Mouse (Mus musculus): ENCODE results near the gene Col4a2. TPM values are rescaled to one million over a fixed set of nuclear protein-coding genes. Genes with fewer than 3 reads are reported as not detected.
A peak's percentile ranks its signal among the peaks of the same experiment; 100 is the strongest.

The Col4a2 gene
- polyA plus RNA-seq, 1 experiment: 36.0 TPM

GRCm38 (mm10) chr8:11441291-11441690 lies 128.7 kb downstream of the Col4a2 start:
- H3K27ac ChIP-seq (ENCODE audit: insufficient read depth, low read length): no peak overlapping the region
- H3K4me3 ChIP-seq (ENCODE audit: extremely low read depth, insufficient read depth, insufficient read length): no peak overlapping the region
- no peaks in the 10 kb centered on the region for H3K27me3 ChIP-seq (ENCODE audit: control insufficient read depth, insufficient read depth, low read length)
- DNase-seq (ENCODE audit: low read depth in 1 of 2, low spot score in 2 of 2): no peak
- no peaks in the 10 kb centered on the region for H3K36me3 ChIP-seq (ENCODE audit: control insufficient read depth, insufficient read depth, low read length)
- H3K4me1 ChIP-seq (ENCODE audit: control insufficient read depth, insufficient read depth, insufficient read length): no peaks in the 10 kb centered on the region
- no peak for TF ChIP-seq CTCF (IDR thresholded peaks at IDR 0.05; ENCODE audit: extremely low read depth, insufficient read depth, insufficient read length, insufficient replicate concordance)
- TF ChIP-seq POLR2A (IDR thresholded peaks at IDR 0.05; ENCODE audit: low read depth, low read length): no peak
- 82% methylated on average over 6 of the region's 6 CpGs for WGBS

GRCm38 (mm10) chr8:11443611-11444010 lies 131.0 kb downstream of the Col4a2 start:
- H3K27ac ChIP-seq (ENCODE audit: insufficient read depth, low read length): no peak overlapping the region

GRCm38 (mm10) chr8:11444216-11444615 lies 131.6 kb downstream of the Col4a2 start:
- Histone ChIP-seq H3K36me3 (ENCODE audit: control insufficient read depth, insufficient read depth, low read length) (no peaks in the 10 kb centered on the region), H3K27ac (ENCODE audit: insufficient read depth, low read length) (no peak overlapping the region), H3K4me3 (ENCODE audit: extremely low read depth, insufficient read depth, insufficient read length) (no peak overlapping the region), H3K4me1 (ENCODE audit: control insufficient read depth, insufficient read depth, insufficient read length) (no peaks in the 10 kb centered on the region), H3K27me3 (ENCODE audit: control insufficient read depth, insufficient read depth, low read length) (no peaks in the 10 kb centered on the region)
- no peak for DNase-seq (ENCODE audit: low read depth in 1 of 2, low spot score in 2 of 2)
- no peak for TF ChIP-seq POLR2A (IDR thresholded peaks at IDR 0.05; ENCODE audit: low read depth, low read length)
- no peak for TF ChIP-seq CTCF (IDR thresholded peaks at IDR 0.05; ENCODE audit: extremely low read depth, insufficient read depth, insufficient read length, insufficient replicate concordance)
- 72% methylated on average over 7 of the region's 7 CpGs for WGBS

More at GRCm38 (mm10) chr8:11443611-11444010, 131.0 kb downstream of the Col4a2 start:
- no peaks in the 10 kb centered on the region for H3K36me3 ChIP-seq (ENCODE audit: control insufficient read depth, insufficient read depth, low read length)
- DNase-seq (ENCODE audit: low read depth in 1 of 2, low spot score in 2 of 2): no peak
- TF ChIP-seq POLR2A (IDR thresholded peaks at IDR 0.05; ENCODE audit: low read depth, low read length) (no peak), CTCF (IDR thresholded peaks at IDR 0.05; ENCODE audit: extremely low read depth, insufficient read depth, insufficient read length, insufficient replicate concordance) (no peak)
- 89% methylated on average over 9 of the region's 9 CpGs for WGBS
- no peaks in the 10 kb centered on the region for H3K4me1 ChIP-seq (ENCODE audit: control insufficient read depth, insufficient read depth, insufficient read length)
- H3K27me3 ChIP-seq (ENCODE audit: control insufficient read depth, insufficient read depth, low read length): no peaks in the 10 kb centered on the region
- no peak overlapping the region for H3K4me3 ChIP-seq (ENCODE audit: extremely low read depth, insufficient read depth, insufficient read length)

GRCm38 (mm10) chr8:11445790-11446189 lies 133.2 kb downstream of the Col4a2 start:
- 93% methylated on average over 13 of the region's 13 CpGs for WGBS

GRCm38 (mm10) chr8:11447910-11448570 lies 135.4 kb downstream of the Col4a2 start:
- H3K27me3 ChIP-seq (ENCODE audit: control insufficient read depth, insufficient read depth, low read length): no peaks in the 10 kb centered on the region

More at GRCm38 (mm10) chr8:11445790-11446189, 133.2 kb downstream of the Col4a2 start:
- no peak for DNase-seq (ENCODE audit: low read depth in 1 of 2, low spot score in 2 of 2)
- Histone ChIP-seq H3K27ac (ENCODE audit: insufficient read depth, low read length) (no peak overlapping the region), H3K4me1 (ENCODE audit: control insufficient read depth, insufficient read depth, insufficient read length) (no peaks in the 10 kb centered on the region), H3K36me3 (ENCODE audit: control insufficient read depth, insufficient read depth, low read length) (no peaks in the 10 kb centered on the region), H3K27me3 (ENCODE audit: control insufficient read depth, insufficient read depth, low read length) (no peaks in the 10 kb centered on the region), H3K4me3 (ENCODE audit: extremely low read depth, insufficient read depth, insufficient read length) (no peak overlapping the region)
- TF ChIP-seq CTCF (IDR thresholded peaks at IDR 0.05; ENCODE audit: extremely low read depth, insufficient read depth, insufficient read length, insufficient replicate concordance) (no peak), POLR2A (IDR thresholded peaks at IDR 0.05; ENCODE audit: low read depth, low read length) (no peak)

GRCm38 (mm10) chr8:11450184-11451113 lies 137.8 kb downstream of the Col4a2 start:
- Histone ChIP-seq H3K4me3 (ENCODE audit: extremely low read depth, insufficient read depth, insufficient read length) (no peak overlapping the region), H3K4me1 (ENCODE audit: control insufficient read depth, insufficient read depth, insufficient read length) (peaks cover 5% of the 10 kb centered on the region; the same call in 1 of the 2 replicates), H3K36me3 (ENCODE audit: control insufficient read depth, insufficient read depth, low read length) (no peaks in the 10 kb centered on the region), H3K27ac (ENCODE audit: insufficient read depth, low read length) (no peak overlapping the region), H3K27me3 (ENCODE audit: control insufficient read depth, insufficient read depth, low read length) (no peaks in the 10 kb centered on the region)
- TF ChIP-seq CTCF (IDR thresholded peaks at IDR 0.05; ENCODE audit: extremely low read depth, insufficient read depth, insufficient read length, insufficient replicate concordance) (peak; percentile 37; the same call in 1 of the 2 replicates), POLR2A (IDR thresholded peaks at IDR 0.05; ENCODE audit: low read depth, low read length) (no peak)
- WGBS: 48% methylated on average over 8 of the region's 8 CpGs
- DNase-seq (ENCODE audit: low read depth in 1 of 2, low spot score in 2 of 2): no peak

More at GRCm38 (mm10) chr8:11447910-11448570, 135.4 kb downstream of the Col4a2 start:
- H3K36me3 ChIP-seq (ENCODE audit: control insufficient read depth, insufficient read depth, low read length): no peaks in the 10 kb centered on the region
- 91% methylated on average over 23 of the region's 23 CpGs for WGBS
- no peak overlapping the region for H3K4me3 ChIP-seq (ENCODE audit: extremely low read depth, insufficient read depth, insufficient read length)
- no peak for DNase-seq (ENCODE audit: low read depth in 1 of 2, low spot score in 2 of 2)
- no peak overlapping the region for H3K27ac ChIP-seq (ENCODE audit: insufficient read depth, low read length)
- H3K4me1 ChIP-seq (ENCODE audit: control insufficient read depth, insufficient read depth, insufficient read length): peaks cover 3% of the 10 kb centered on the region; the same call in 1 of the 2 replicates
- TF ChIP-seq CTCF (IDR thresholded peaks at IDR 0.05; ENCODE audit: extremely low read depth, insufficient read depth, insufficient read length, insufficient replicate concordance): no peak
